Mouse (Mus musculus) lung, adult 2 months (tissue): ENCODE data around the gene Chd9.

Experiments
- CTCF ChIP-seq: fragments of 200-500 bp; IDR thresholded peaks from 2 replicates; pipeline ENCODE4 v1.5.1; 2011; ENCODE audit warnings: mild to moderate bottlenecking, low read length, control low read depth; ENCODE audit not compliant: insufficient read depth
- POLR2A ChIP-seq: fragments of 200-500 bp; IDR thresholded peaks from 2 replicates; pipeline ENCODE4 v1.6.1; 2011; ENCODE audit warnings: low read depth, mild to moderate bottlenecking, control low read depth, low read length, borderline replicate concordance; ENCODE audit errors: extremely low read depth

DNA sequence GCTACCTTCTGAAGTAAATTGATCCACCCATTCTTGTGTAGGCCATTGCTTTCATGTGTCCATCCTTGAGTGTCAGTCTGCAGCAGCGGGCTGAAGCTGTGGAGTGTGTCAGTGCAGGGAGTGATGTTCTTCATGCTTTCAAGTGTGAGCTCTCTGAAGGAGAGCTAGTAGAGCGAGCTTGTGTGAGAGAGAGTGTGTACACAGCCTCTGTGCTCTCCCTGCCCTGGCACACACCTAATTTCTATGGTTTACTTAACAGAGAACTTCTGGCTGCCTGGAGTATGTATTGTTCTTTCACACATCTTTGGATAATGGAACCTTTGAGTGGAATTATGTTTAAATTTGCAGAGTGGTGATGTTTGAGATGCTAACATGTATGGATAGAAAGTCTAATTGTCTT is 261.4 kb downstream of the Chd9 start:
- TF ChIP-seq CTCF (no peak), POLR2A (no peak)
